Mouse (Mus musculus) liver, embryonic 16.5 days (tissue): ENCODE measurements around the gene Fam32a. TPM values are rescaled to one million over a fixed set of nuclear protein-coding genes. Genes with fewer than 3 reads are reported as not detected.

Experiments
- ATAC-seq: fragments of 200-750 bp; cut with Nextera tagmentation; 2 replicates; pipeline ENCODE4 v1.8.0; 2017; ENCODE audit warnings: low read depth, mild to moderate bottlenecking, moderate number of reproducible peaks, moderate library complexity
- H3K27ac ChIP-seq: fragments of 300-500 bp; sonication (generic); 2 replicates; pipeline ENCODE4 v1.5.1; 2014; ENCODE audit warnings: mild to moderate bottlenecking, low read length
- H3K27me3 ChIP-seq: fragments of 300-500 bp; sonication (generic); 2 replicates; pipeline ENCODE4 v1.6.1; 2014; ENCODE audit warnings: low read depth, low read length, mixed read lengths; ENCODE audit not compliant: control insufficient read depth, insufficient read depth
- H3K36me3 ChIP-seq: fragments of 300-500 bp; sonication (generic); 2 replicates; pipeline ENCODE4 v1.6.1; 2014; ENCODE audit warnings: mild to moderate bottlenecking; ENCODE audit not compliant: control insufficient read depth, insufficient read depth
- H3K4me1 ChIP-seq: fragments of 300-500 bp; sonication (generic); 2 replicates; pipeline ENCODE4 v1.6.1; 2014; ENCODE audit warnings: low read depth, low read length, mixed read lengths; ENCODE audit not compliant: control insufficient read depth
- H3K4me2 ChIP-seq: fragments of 300-500 bp; sonication (generic); 2 replicates; pipeline ENCODE4 v1.6.1; 2014; ENCODE audit warnings: low read depth, low read length, mixed read lengths
- H3K4me3 ChIP-seq: fragments of 300-500 bp; sonication (generic); 2 replicates; pipeline ENCODE4 v1.5.1; 2014; ENCODE audit warnings: low read depth, mild to moderate bottlenecking, low read length
- H3K9ac ChIP-seq: fragments of 300-500 bp; sonication (generic); 2 replicates; pipeline ENCODE4 v1.6.1; 2014; ENCODE audit warnings: low read depth, low read length
- H3K9me3 ChIP-seq: fragments of 300-500 bp; sonication (generic); replicated peaks from 2 replicates; pipeline ENCODE4 v1.6.1; 2016; ENCODE audit warnings: low read length; ENCODE audit not compliant: control insufficient read depth
- WGBS: fragments of 180-500 bp; shearing (Covaris S2); extraction: QIAGEN DNeasy Blood & Tissue Kit; methylation state at CpG from one replicate; pipeline ENCODE4 v1.1.7; 2014; ENCODE audit not compliant: insufficient replicate concordance; 5-methylcytosine and 5-hydroxymethylcytosine counted together
- polyA plus RNA-seq: library from polyadenylated mRNA; unstranded; fragments of >200 nt; fragmentation: Nextera tagmentation; extraction: Ambion mirVana; gene quantifications from 2 replicates; pipeline ENCODE4 v1.2.1, GENCODE M21; 2015

Gene Fam32a
- polyA plus RNA-seq, 1 experiment from 2014 or later: 32.5 TPM

- Histone ChIP-seq H3K27ac (no peak overlapping the region), H3K9ac (no peak overlapping the region), H3K4me3 (no peak overlapping the region), H3K4me2 (no peak overlapping the region), H3K36me3 (no peaks in the 10 kb centered on the region), H3K4me1 (peaks cover 16% of the 10 kb centered on the region), H3K9me3 (no peaks in the 10 kb centered on the region), H3K27me3 (no peaks in the 10 kb centered on the region)
- 94% methylated on average over 8 of the region's 8 CpGs for WGBS
- no peak for ATAC-seq
Measured at GRCm38 (mm10) chr8:72267106-72267505, 47.6 kb downstream of the Fam32a start.

- no peak overlapping the region for H3K4me3 ChIP-seq
- H3K4me1 ChIP-seq: peaks cover 16% of the 10 kb centered on the region
- no peaks in the 10 kb centered on the region for H3K27me3 ChIP-seq
- peak; percentile 76 for ATAC-seq
- H3K27ac ChIP-seq: no peak overlapping the region
- no peaks in the 10 kb centered on the region for H3K9me3 ChIP-seq
- 0 out of 2 replicates have a peak overlapping the region, but pooled peaks have one; percentile 11 for H3K9ac ChIP-seq
- no peaks in the 10 kb centered on the region for H3K36me3 ChIP-seq
- 18% methylated on average over 15 of the region's 15 CpGs for WGBS
- H3K4me2 ChIP-seq: peak overlapping the region; percentile 17; the same call in 1 of the 2 replicates
Measured at GRCm38 (mm10) chr8:72268356-72268755, 48.8 kb downstream of the Fam32a start.

GRCm38 (mm10) chr8:72270606-72271005 is 51.1 kb downstream of the Fam32a start:
- Histone ChIP-seq H3K9me3 (no peaks in the 10 kb centered on the region), H3K27me3 (no peaks in the 10 kb centered on the region), H3K36me3 (no peaks in the 10 kb centered on the region), H3K4me3 (no peak overlapping the region), H3K4me2 (no peak overlapping the region), H3K27ac (no peak overlapping the region), H3K4me1 (peaks cover 16% of the 10 kb centered on the region), H3K9ac (no peak overlapping the region)
- no peak for ATAC-seq
- WGBS: 65% methylated on average over 12 of the region's 12 CpGs

- H3K4me3 ChIP-seq: no peak overlapping the region
- H3K27ac ChIP-seq: no peak overlapping the region
- H3K27me3 ChIP-seq: no peaks in the 10 kb centered on the region
- H3K4me1 ChIP-seq: peaks cover 16% of the 10 kb centered on the region
- no peak overlapping the region for H3K4me2 ChIP-seq
- no peaks in the 10 kb centered on the region for H3K9me3 ChIP-seq
- no peaks in the 10 kb centered on the region for H3K36me3 ChIP-seq
- 40% methylated on average over 11 of the region's 11 CpGs for WGBS
- no peak for ATAC-seq
- H3K9ac ChIP-seq: no peak overlapping the region
Measured at GRCm38 (mm10) chr8:72271051-72271660, 51.6 kb downstream of the Fam32a start.

- Histone ChIP-seq H3K4me3 (no peak overlapping the region), H3K27me3 (no peaks in the 10 kb centered on the region), H3K36me3 (no peaks in the 10 kb centered on the region), H3K27ac (no peak overlapping the region), H3K4me1 (peaks cover 16% of the 10 kb centered on the region), H3K9ac (no peak overlapping the region), H3K9me3 (no peaks in the 10 kb centered on the region), H3K4me2 (no peak overlapping the region)
- WGBS: 46% methylated on average over 3 of the region's 3 CpGs
- ATAC-seq: no peak
Measured at GRCm38 (mm10) chr8:72271691-72272090, 52.2 kb downstream of the Fam32a start.

- ATAC-seq: peak; percentile 17; the same call in 1 of the 2 replicates
- no peak overlapping the region for H3K4me3 ChIP-seq
- no peaks in the 10 kb centered on the region for H3K9me3 ChIP-seq
- no peak overlapping the region for H3K4me2 ChIP-seq
- WGBS: 5% methylated on average over 3 of the region's 3 CpGs
- no peak overlapping the region for H3K9ac ChIP-seq
- H3K4me1 ChIP-seq: peaks cover 20% of the 10 kb centered on the region
- H3K36me3 ChIP-seq: no peaks in the 10 kb centered on the region
- no peaks in the 10 kb centered on the region for H3K27me3 ChIP-seq
- no peak overlapping the region for H3K27ac ChIP-seq
Measured at GRCm38 (mm10) chr8:72272361-72272760, 52.8 kb downstream of the Fam32a start.

- WGBS: 59% methylated on average over 1 of the region's 1 CpGs
- Histone ChIP-seq H3K27me3 (no peaks in the 10 kb centered on the region), H3K27ac (no peak overlapping the region), H3K4me3 (no peak overlapping the region), H3K36me3 (no peaks in the 10 kb centered on the region), H3K4me1 (peaks cover 20% of the 10 kb centered on the region), H3K4me2 (no peak overlapping the region), H3K9ac (no peak overlapping the region), H3K9me3 (no peaks in the 10 kb centered on the region)
- ATAC-seq: no peak
Measured at GRCm38 (mm10) chr8:72273111-72273770, 53.7 kb downstream of the Fam32a start.

- no peak overlapping the region for H3K27ac ChIP-seq
Measured at GRCm38 (mm10) chr8:72273807-72274206, 54.3 kb downstream of the Fam32a start.

More at GRCm38 (mm10) chr8:72273807-72274206, 54.3 kb downstream of the Fam32a start:
- H3K9ac ChIP-seq: no peak overlapping the region
- H3K36me3 ChIP-seq: no peaks in the 10 kb centered on the region
- WGBS: 29% methylated on average over 5 of the region's 5 CpGs
- no peaks in the 10 kb centered on the region for H3K9me3 ChIP-seq
- H3K27me3 ChIP-seq: no peaks in the 10 kb centered on the region
- no peak overlapping the region for H3K4me3 ChIP-seq
- peaks cover 16% of the 10 kb centered on the region; the same call in 1 of the 2 replicates for H3K4me1 ChIP-seq
- no peak for ATAC-seq
- no peak overlapping the region for H3K4me2 ChIP-seq
